Mouse (Mus musculus): ENCODE data around the gene Iqsec3. TPM values are rescaled to one million over a fixed set of nuclear protein-coding genes. Genes with fewer than 3 reads are reported as not detected.

Gene Iqsec3
- polyA plus RNA-seq, 1 experiment from 2014 or later, result 0.13 TPM

DNA sequence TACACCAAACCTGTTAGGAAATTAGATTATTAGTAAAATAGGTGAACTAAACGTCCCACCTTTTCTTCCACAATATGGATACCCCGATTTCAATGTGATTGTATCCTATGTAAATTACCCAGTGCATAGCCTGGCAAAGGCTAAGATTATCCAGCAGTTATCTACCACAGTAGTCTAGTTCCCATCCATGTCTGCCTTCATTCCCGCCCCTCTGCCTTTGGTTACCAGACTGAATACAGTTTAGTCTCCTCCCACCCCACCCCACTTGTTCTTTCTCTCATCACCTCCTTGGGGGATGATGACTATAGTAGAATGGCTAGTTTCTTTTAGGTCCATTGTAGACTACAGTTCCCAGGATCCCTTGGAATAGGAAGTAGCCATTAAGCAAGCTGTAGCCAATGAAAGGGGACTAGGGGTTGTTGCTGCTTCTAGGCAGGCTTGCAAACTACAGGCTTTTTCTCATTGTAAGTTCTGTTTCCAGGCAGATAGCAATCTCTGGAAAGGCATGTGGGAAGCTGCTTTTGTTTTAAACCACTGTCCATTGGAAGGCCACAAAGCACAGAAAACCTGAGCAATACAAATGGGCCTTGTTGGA lies 27.7 kb upstream of the Iqsec3 start:
- Histone ChIP-seq H3K9me3 (ENCODE audit: control insufficient read depth, low read length) (no peaks in the 10 kb centered on the region), H3K9ac (ENCODE audit: low read depth, low read length) (no peak overlapping the region), H3K4me3 (ENCODE audit: low read length) (no peak overlapping the region), H3K4me1 (ENCODE audit: control insufficient read depth, insufficient read depth, low read length) (no peaks in the 10 kb centered on the region), H3K36me3 (ENCODE audit: control insufficient read depth, insufficient read depth, low read length) (no peaks in the 10 kb centered on the region), H3K27ac (ENCODE audit: low read length) (no peak overlapping the region), H3K4me2 (ENCODE audit: low read depth, low read length) (no peak overlapping the region), H3K27me3 (replicated peaks; ENCODE audit: control insufficient read depth, insufficient read depth, low read length) (no peaks in the 10 kb centered on the region)
- WGBS, result 71% methylated on average over 3 of the region's 3 CpGs
- ATAC-seq, result no peak

DNA sequence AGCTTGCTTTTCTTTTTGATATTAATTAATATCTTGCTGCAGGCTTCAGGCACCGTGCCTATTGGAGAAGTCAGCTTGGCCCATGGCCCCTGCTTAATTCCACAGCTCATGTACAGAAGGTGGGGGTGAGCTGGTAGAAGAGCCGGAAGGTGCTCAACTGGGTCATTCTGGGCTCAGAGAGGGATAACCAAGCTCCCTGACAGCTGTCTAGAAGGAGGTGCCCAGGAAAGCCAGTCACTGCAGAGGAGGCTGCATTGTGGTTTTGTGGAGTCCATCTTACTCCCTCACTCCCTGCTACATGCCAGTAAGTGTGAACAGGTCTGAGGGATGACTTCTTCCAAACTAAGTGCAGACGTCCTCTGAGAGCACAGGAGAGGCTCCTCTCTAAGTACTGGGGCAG lies 26.4 kb upstream of the Iqsec3 start:
- 57% methylated on average over 3 of the region's 3 CpGs for WGBS
- no peaks in the 10 kb centered on the region for H3K36me3 ChIP-seq (ENCODE audit: control insufficient read depth, insufficient read depth, low read length)
- no peaks in the 10 kb centered on the region for H3K4me1 ChIP-seq (ENCODE audit: control insufficient read depth, insufficient read depth, low read length)
- no peak overlapping the region for H3K9ac ChIP-seq (ENCODE audit: low read depth, low read length)
- no peak overlapping the region for H3K27ac ChIP-seq (ENCODE audit: low read length)
- H3K4me3 ChIP-seq (ENCODE audit: low read length), result no peak overlapping the region
- ATAC-seq, result no peak
- H3K9me3 ChIP-seq (ENCODE audit: control insufficient read depth, low read length), result no peaks in the 10 kb centered on the region
- H3K4me2 ChIP-seq (ENCODE audit: low read depth, low read length), result no peak overlapping the region
- 0 out of 2 replicates have a peak, but pooled peaks cover 2% of the 10 kb centered on the region for H3K27me3 ChIP-seq (replicated peaks; ENCODE audit: control insufficient read depth, insufficient read depth, low read length)

DNA sequence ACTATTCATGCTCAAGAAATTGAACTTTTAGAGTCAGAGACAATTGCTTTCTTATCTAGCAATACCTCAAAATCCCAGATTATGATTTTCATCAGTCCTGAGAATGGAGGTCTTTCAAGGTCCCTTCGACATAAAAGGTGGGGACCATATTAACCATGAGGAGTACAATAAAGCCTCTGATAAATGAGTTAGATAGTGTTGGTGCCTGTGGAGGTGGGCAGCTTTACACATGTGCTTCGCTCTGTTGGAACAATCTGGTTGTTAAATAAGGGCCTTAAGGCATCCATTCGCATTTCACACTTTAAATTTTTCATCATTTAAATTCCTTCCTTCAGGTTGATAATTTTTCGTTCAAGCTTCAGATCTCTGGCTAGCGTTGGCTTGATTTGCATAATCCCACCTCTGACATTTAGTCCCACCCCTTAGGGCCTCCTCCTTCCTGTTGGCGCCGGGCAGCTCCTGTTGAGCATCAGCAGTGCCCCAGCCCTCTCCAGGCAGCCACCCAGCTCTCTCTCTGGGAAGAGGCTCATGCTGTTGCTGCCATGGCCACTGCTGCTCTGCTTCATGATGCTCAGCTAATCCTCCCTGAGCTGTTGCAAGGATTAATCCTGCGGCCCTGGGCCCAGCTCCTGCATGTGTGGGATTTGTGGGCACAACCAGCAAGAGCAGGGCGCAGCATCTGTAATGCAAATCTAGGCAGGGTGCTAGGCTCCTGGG lies 25.5 kb upstream of the Iqsec3 start:
- H3K36me3 ChIP-seq (ENCODE audit: control insufficient read depth, insufficient read depth, low read length), result no peaks in the 10 kb centered on the region
- no peak for ATAC-seq
- no peak overlapping the region for H3K4me2 ChIP-seq (ENCODE audit: low read depth, low read length)

DNA sequence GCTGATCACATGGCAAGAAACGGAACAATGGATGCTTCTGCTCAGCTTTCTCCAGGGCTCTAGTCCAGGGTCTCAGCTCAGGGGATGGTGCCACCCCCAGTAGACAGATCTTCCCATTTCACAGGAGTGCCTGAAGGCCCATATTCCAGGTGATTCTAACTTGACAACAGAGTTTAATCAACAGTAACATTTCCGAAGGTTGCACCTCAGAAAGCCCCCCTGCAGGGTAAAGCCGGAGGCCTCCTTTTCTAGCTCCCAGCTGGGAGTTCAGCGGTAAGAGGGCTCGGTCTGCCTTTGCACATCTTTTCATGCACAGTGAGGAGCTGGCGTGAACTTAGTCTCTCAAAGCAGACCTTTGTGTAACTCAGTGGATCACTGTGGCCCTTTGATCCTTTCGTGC lies 22.1 kb upstream of the Iqsec3 start:
- H3K4me2 ChIP-seq (ENCODE audit: low read depth, low read length), result no peak overlapping the region
- 0 out of 2 replicates have a peak, but pooled peaks cover 2% of the 10 kb centered on the region for H3K27me3 ChIP-seq (replicated peaks; ENCODE audit: control insufficient read depth, insufficient read depth, low read length)
- WGBS, result 58% methylated on average over 7 of the region's 7 CpGs
- no peaks in the 10 kb centered on the region for H3K9me3 ChIP-seq (ENCODE audit: control insufficient read depth, low read length)
- H3K4me1 ChIP-seq (ENCODE audit: control insufficient read depth, insufficient read depth, low read length), result no peaks in the 10 kb centered on the region
- ATAC-seq, result no peak
- H3K4me3 ChIP-seq (ENCODE audit: low read length), result no peak overlapping the region
- H3K27ac ChIP-seq (ENCODE audit: low read length), result no peak overlapping the region
- no peak overlapping the region for H3K9ac ChIP-seq (ENCODE audit: low read depth, low read length)
- no peaks in the 10 kb centered on the region for H3K36me3 ChIP-seq (ENCODE audit: control insufficient read depth, insufficient read depth, low read length)

More for the DNA sequence above, 25.5 kb upstream of the Iqsec3 start:
- Histone ChIP-seq H3K9ac (ENCODE audit: low read depth, low read length) (no peak overlapping the region), H3K4me3 (ENCODE audit: low read length) (no peak overlapping the region), H3K4me1 (ENCODE audit: control insufficient read depth, insufficient read depth, low read length) (no peaks in the 10 kb centered on the region), H3K27ac (ENCODE audit: low read length) (no peak overlapping the region), H3K27me3 (replicated peaks; ENCODE audit: control insufficient read depth, insufficient read depth, low read length) (0 out of 2 replicates have a peak, but pooled peaks cover 2% of the 10 kb centered on the region), H3K9me3 (ENCODE audit: control insufficient read depth, low read length) (no peaks in the 10 kb centered on the region)
- 17% methylated on average over 9 of the region's 9 CpGs for WGBS

DNA sequence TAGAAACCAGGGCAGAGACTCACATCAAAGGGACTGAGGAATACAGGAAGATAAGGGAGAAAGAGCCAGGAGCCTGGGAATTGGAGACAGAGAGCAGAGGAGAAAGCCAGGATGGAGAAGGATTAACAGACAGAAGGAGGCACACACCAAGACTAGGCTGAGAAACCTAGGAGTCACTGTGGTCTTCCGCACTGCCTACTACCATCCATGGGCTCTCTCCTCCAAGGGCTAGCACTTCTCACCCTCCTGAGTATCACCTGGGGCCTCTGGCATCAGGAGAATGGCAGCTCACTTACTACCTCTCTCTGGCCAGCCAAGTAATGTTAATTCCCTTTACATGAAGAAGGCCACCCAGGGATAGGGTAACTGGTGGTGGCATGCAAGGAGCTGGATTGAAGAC lies 21.5 kb upstream of the Iqsec3 start:
- no peak overlapping the region for H3K27ac ChIP-seq (ENCODE audit: low read length)
- H3K9ac ChIP-seq (ENCODE audit: low read depth, low read length), result no peak overlapping the region
- no peaks in the 10 kb centered on the region for H3K9me3 ChIP-seq (ENCODE audit: control insufficient read depth, low read length)
- no peak for ATAC-seq
- no peak overlapping the region for H3K4me3 ChIP-seq (ENCODE audit: low read length)
- 0 out of 2 replicates have a peak, but pooled peaks cover 2% of the 10 kb centered on the region for H3K27me3 ChIP-seq (replicated peaks; ENCODE audit: control insufficient read depth, insufficient read depth, low read length)
- no peaks in the 10 kb centered on the region for H3K36me3 ChIP-seq (ENCODE audit: control insufficient read depth, insufficient read depth, low read length)
- WGBS, result 94% methylated on average over 1 of the region's 1 CpGs
- H3K4me1 ChIP-seq (ENCODE audit: control insufficient read depth, insufficient read depth, low read length), result no peaks in the 10 kb centered on the region
- no peak overlapping the region for H3K4me2 ChIP-seq (ENCODE audit: low read depth, low read length)

DNA sequence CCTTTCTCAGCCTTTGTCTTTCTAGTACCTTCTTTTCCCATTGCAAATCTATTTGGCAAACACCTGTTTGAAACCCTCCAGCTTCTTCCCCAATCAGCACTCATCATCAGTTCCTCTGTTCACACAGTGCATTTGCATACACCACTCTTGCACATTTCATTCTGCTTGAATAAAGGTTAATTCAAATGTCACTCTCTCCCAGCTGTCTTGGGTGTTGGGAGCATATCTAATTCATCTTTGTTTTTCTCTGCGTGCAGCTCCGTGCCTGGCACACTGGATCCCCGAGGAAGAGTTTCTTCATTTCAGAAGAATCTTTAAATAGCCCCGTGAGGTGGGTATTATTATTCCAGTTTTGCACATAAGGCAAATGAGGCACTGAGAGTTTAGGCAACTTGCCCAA lies 20.8 kb upstream of the Iqsec3 start:
- Histone ChIP-seq H3K4me2 (ENCODE audit: low read depth, low read length) (no peak overlapping the region), H3K4me1 (ENCODE audit: control insufficient read depth, insufficient read depth, low read length) (no peaks in the 10 kb centered on the region), H3K9me3 (ENCODE audit: control insufficient read depth, low read length) (no peaks in the 10 kb centered on the region), H3K27ac (ENCODE audit: low read length) (no peak overlapping the region), H3K9ac (ENCODE audit: low read depth, low read length) (no peak overlapping the region), H3K4me3 (ENCODE audit: low read length) (no peak overlapping the region), H3K36me3 (ENCODE audit: control insufficient read depth, insufficient read depth, low read length) (no peaks in the 10 kb centered on the region), H3K27me3 (replicated peaks; ENCODE audit: control insufficient read depth, insufficient read depth, low read length) (0 out of 2 replicates have a peak, but pooled peaks cover 2% of the 10 kb centered on the region)
- ATAC-seq, result no peak
- WGBS, result 67% methylated on average over 4 of the region's 4 CpGs

DNA sequence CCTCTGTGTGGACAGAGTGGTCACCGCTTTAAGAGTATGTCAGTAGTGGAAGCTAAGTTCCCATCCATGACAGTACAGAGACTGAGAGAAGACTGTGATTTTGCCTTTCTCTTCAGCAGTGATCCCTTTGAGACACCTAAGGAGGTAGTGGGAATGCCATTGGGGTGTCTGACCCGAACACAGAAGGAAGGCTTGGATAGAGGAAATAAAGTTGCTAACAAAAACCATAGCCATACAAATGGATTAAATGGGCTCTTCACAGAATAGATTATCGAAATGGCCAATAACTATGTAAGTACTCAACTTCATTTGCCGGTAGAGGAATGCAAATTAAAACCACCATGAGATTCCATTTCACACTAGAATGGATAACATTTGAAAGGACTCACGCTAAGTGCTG lies 17.9 kb upstream of the Iqsec3 start:
- ATAC-seq, result no peak
- no peak overlapping the region for H3K4me3 ChIP-seq (ENCODE audit: low read length)

DNA sequence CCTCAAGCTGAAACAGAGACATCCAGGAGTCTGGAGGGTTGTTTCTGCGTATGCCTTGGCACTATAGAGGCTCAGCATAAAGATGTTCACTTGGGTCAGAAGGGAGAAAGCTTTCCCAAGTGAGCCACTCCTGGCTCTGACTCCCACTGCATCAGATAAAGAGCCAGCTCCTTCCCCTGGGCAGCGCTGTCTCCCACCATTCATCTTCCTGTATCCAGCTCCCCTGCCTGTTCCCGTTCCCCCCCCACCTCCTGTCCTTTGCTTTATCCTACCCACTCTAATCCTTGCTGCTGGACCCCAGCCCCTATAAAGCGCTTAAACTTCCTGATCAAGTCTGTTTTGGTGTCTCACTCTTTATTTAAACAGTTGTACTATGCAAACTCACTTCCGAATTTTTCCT lies 1.2 kb downstream of the Iqsec3 start:
- Histone ChIP-seq H3K4me1 (ENCODE audit: control insufficient read depth, insufficient read depth, low read length) (peaks cover 5% of the 10 kb centered on the region; the same call in 1 of the 2 replicates), H3K4me2 (ENCODE audit: low read depth, low read length) (no peak overlapping the region), H3K9ac (ENCODE audit: low read depth, low read length) (no peak overlapping the region), H3K27me3 (replicated peaks; ENCODE audit: control insufficient read depth, insufficient read depth, low read length) (peaks cover 17% of the 10 kb centered on the region), H3K27ac (ENCODE audit: low read length) (no peak overlapping the region), H3K36me3 (ENCODE audit: control insufficient read depth, insufficient read depth, low read length) (no peaks in the 10 kb centered on the region), H3K9me3 (ENCODE audit: control insufficient read depth, low read length) (no peaks in the 10 kb centered on the region), H3K4me3 (ENCODE audit: low read length) (no peak overlapping the region)
- WGBS, result 39% methylated on average over 5 of the region's 5 CpGs
- no peak for ATAC-seq

More for the DNA sequence above, 17.9 kb upstream of the Iqsec3 start:
- Histone ChIP-seq H3K27ac (ENCODE audit: low read length) (no peak overlapping the region), H3K36me3 (ENCODE audit: control insufficient read depth, insufficient read depth, low read length) (no peaks in the 10 kb centered on the region), H3K4me2 (ENCODE audit: low read depth, low read length) (no peak overlapping the region), H3K9ac (ENCODE audit: low read depth, low read length) (no peak overlapping the region), H3K4me1 (ENCODE audit: control insufficient read depth, insufficient read depth, low read length) (no peaks in the 10 kb centered on the region), H3K27me3 (replicated peaks; ENCODE audit: control insufficient read depth, insufficient read depth, low read length) (0 out of 2 replicates have a peak, but pooled peaks cover 2% of the 10 kb centered on the region), H3K9me3 (ENCODE audit: control insufficient read depth, low read length) (no peaks in the 10 kb centered on the region)
- 78% methylated on average over 5 of the region's 5 CpGs for WGBS

DNA sequence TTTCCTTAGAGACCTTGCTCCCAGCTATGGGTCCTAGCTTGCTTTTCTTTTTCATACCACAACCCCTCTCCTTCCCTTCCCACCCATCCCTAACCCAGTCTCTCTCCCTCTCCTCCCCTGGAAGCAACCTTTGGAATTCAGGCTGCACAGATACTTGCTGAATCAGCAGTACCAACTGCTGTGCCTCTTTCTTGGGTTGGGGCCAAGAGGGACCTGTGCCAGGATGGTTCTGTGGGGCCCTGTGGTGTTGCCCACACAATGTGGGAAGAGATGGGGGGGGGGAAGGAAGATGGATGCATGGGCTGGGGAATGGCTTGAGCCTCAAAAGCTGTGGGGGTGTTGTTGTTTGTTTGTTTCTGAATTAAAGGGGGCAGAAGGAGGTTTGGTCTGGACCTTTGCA lies 5.2 kb downstream of the Iqsec3 start:
- no peak overlapping the region for H3K27ac ChIP-seq (ENCODE audit: low read length)
- H3K9me3 ChIP-seq (ENCODE audit: control insufficient read depth, low read length), result no peaks in the 10 kb centered on the region
- H3K4me3 ChIP-seq (ENCODE audit: low read length), result no peak overlapping the region
- no peak overlapping the region for H3K9ac ChIP-seq (ENCODE audit: low read depth, low read length)
- no peaks in the 10 kb centered on the region for H3K4me1 ChIP-seq (ENCODE audit: control insufficient read depth, insufficient read depth, low read length)
- H3K4me2 ChIP-seq (ENCODE audit: low read depth, low read length), result no peak overlapping the region
- no peak for ATAC-seq
- H3K27me3 ChIP-seq (replicated peaks; ENCODE audit: control insufficient read depth, insufficient read depth, low read length), result peaks cover 7% of the 10 kb centered on the region
- no peaks in the 10 kb centered on the region for H3K36me3 ChIP-seq (ENCODE audit: control insufficient read depth, insufficient read depth, low read length)
